Mouse (Mus musculus): Measurements from ENCODE around the gene Washc4.
A peak's percentile ranks its signal among the peaks of the same experiment; 100 is the strongest.
"Not testable (repeated sequence)": the region's sequence is repeated elsewhere in the genome, so short reads cannot be mapped to it uniquely, and the experiment has no call there.

The Washc4 gene

GRCm38 (mm10) chr10:83543439-83544102, at the start of gene Washc4:
Gene Washc4, plus strand, starts transcription at chr10:83543752.
- peak; percentile 96 to 99 for DNase-seq

GRCm38 (mm10) chr10:83497321-83497720, 46.2 kb upstream of the Washc4 start:
- no peak for DNase-seq

- peak; percentile 20 to 47 for DNase-seq
These were observed 34.4 kb upstream of the Washc4 start for GRCm38 (mm10) chr10:83508962-83509660.

GRCm38 (mm10) chr10:83511304-83511703, 32.2 kb upstream of the Washc4 start:
- DNase-seq = no peak

GRCm38 (mm10) chr10:83513736-83514135, 29.8 kb upstream of the Washc4 start:
- DNase-seq = no peak

GRCm38 (mm10) chr10:83520990-83521389, 22.6 kb upstream of the Washc4 start:
- no peak for DNase-seq

- not testable (repeated sequence) for DNase-seq
These were observed 19.3 kb upstream of the Washc4 start for GRCm38 (mm10) chr10:83524238-83524637.

GRCm38 (mm10) chr10:83530384-83530967, 13.1 kb upstream of the Washc4 start:
- no peak for DNase-seq

GRCm38 (mm10) chr10:83533258-83533909, 10.2 kb upstream of the Washc4 start:
- DNase-seq = peak; percentile 62 to 76

GRCm38 (mm10) chr10:83533910-83534283, 9.7 kb upstream of the Washc4 start, which contains the start of gene Aldh1l2:
Gene Aldh1l2, minus strand, starts transcription at chr10:83534140.
- DNase-seq = peak; percentile 84 to 91

- DNase-seq = no peak
These were observed 7.1 kb upstream of the Washc4 start for GRCm38 (mm10) chr10:83536436-83536835.

GRCm38 (mm10) chr10:83539311-83539980, 4.1 kb upstream of the Washc4 start:
- no peak for DNase-seq

GRCm38 (mm10) chr10:83540092-83540491, 3.5 kb upstream of the Washc4 start:
- no peak for DNase-seq

GRCm38 (mm10) chr10:83542241-83542640, 1.3 kb upstream of the Washc4 start:
- DNase-seq = peak; percentile 47 to 51

GRCm38 (mm10) chr10:83544103-83544479, 539 bp downstream of the Washc4 start:
- no peak for DNase-seq

- no peak for DNase-seq
These were observed 1.8 kb downstream of the Washc4 start for GRCm38 (mm10) chr10:83545341-83545740.

GRCm38 (mm10) chr10:83563005-83563404, 19.5 kb downstream of the Washc4 start:
- DNase-seq = no peak

- DNase-seq = no peak
These were observed 22.2 kb downstream of the Washc4 start for GRCm38 (mm10) chr10:83565449-83566441.

GRCm38 (mm10) chr10:83590801-83591200, 47.2 kb downstream of the Washc4 start:
- DNase-seq = no peak

- DNase-seq = peak; percentile 48 to 55
These were observed 49.1 kb downstream of the Washc4 start for GRCm38 (mm10) chr10:83592616-83593015.

- peak in 1 of 2 experiments; percentile 50 for DNase-seq
These were observed 51.0 kb downstream of the Washc4 start for GRCm38 (mm10) chr10:83594526-83594925.

GRCm38 (mm10) chr10:83600650-83601049, 57.1 kb downstream of the Washc4 start:
- no peak for DNase-seq
